Mouse (Mus musculus): Measurements from ENCODE around the gene Ptpn9.

DNA sequence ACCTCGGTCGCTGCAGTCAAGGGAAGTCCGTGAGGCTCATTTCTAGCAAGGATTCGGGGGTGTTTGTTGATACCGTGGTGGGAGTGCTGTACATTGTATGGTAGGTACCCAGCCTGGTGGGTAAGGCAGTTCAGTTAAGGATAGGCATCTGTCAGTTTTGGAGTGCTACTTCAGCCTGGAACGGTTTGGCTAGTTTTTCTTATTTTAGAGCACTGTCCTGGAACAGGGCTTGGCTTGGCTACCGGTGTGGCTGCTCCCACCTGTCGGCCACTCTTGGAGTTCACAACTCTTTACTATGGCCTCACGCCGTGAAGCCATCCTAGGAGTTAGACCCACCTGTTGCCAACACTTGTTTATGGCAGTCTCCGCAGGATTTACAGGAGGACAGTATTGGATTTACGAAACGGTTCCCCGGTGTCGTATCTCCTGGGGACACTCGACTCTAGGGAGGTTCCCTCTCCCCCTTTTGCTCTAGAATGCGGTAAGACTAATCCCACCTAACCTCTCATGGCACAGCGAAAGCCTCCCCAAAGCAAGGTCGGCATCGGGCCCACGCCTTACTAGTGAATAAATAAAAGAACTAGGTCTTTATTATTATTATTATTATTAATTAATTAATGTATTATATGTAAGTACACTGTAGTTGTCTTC, 79.6 kb downstream of the Ptpn9 start:
- TF ChIP-seq POLR2A (IDR thresholded peaks at IDR 0.05; ENCODE audit: control insufficient read depth, extremely low read depth, insufficient read depth, low read length, poor library complexity) (no peak), CTCF (IDR thresholded peaks at IDR 0.05; ENCODE audit: borderline replicate concordance, control insufficient read depth, extremely low read depth, insufficient read depth, low read length, poor library complexity) (no peak)

All from thymus, adult 2 months (tissue).